In genomic region chr11:114786326-114786725, GRCm38 (mm10) we compare ENCODE assay signal across 9 mouse cellular contexts. TPM values are rescaled to one million over a fixed set of nuclear protein-coding genes. Genes with fewer than 3 reads are reported as not detected.
DNase-seq lines count a peak whose midpoint lies in the region; ATAC-seq lines count a peak whose summit lies in the region.
"Had no signal": no experiment of that assay in that cellular context is flagged by ENCODE, and none has a peak within 500 bp of the region (broad histone marks: within the 10 kb centered on the region; RNA-seq: fewer than 3 reads in every experiment).

No protein-coding gene starts in this region.

- H3K4me3 ChIP-seq in hindbrain, embryonic 11.5 days (ENCODE audit: low read depth, low read length): 0 out of 2 replicates have a peak overlapping the region, but pooled peaks have one; percentile 11
- H3K4me3 ChIP-seq in midbrain, embryonic 14.5 days (replicated peaks; ENCODE audit: low read depth, low read length): peak overlapping the region; percentile 27
- H3K4me3 ChIP-seq: myocyte had no signal

- no peak overlapping the region for H3K27ac ChIP-seq in hindbrain, embryonic 11.5 days (ENCODE audit: low read depth, low read length)
- peak overlapping the region; percentile 26; the same call in 1 of the 2 replicates for H3K27ac ChIP-seq in midbrain, embryonic 14.5 days (replicated peaks; ENCODE audit: low read depth, low read length)

- peak; percentile 62 to 69 for DNase-seq in left cerebral cortex, adult 18-20 months (ENCODE audit: low spot score in 2 of 2)
- DNase-seq in left cerebral cortex, adult 11 months (ENCODE audit: low spot score): no peak
- DNase-seq in embryo, embryonic 11 days: peak; percentile 78
- DNase-seq in hindbrain, embryonic 11.5 days (ENCODE audit: low spot score): peak; percentile 64
- DNase-seq in midbrain, embryonic 14.5 days: peak; percentile 86
- no peak for DNase-seq in gastrocnemius, postnatal 10 days
- no peak for DNase-seq in kidney, postnatal 14 days

- no peaks in the 10 kb centered on the region; the same call in 1 of the 2 replicates for H3K4me1 ChIP-seq in hindbrain, embryonic 11.5 days (replicated peaks; ENCODE audit: control insufficient read depth, insufficient read depth, low read length)
- peaks cover 9% of the 10 kb centered on the region for H3K4me1 ChIP-seq in midbrain, embryonic 14.5 days (ENCODE audit: control insufficient read depth, insufficient read depth, low read length)

- WGBS in hindbrain, embryonic 11.5 days: 3% methylated on average over 43 of the region's 43 CpGs
- under 1% methylated on average over 43 of the region's 43 CpGs for WGBS in midbrain, embryonic 14.5 days

- no peaks in the 10 kb centered on the region for H3K36me3 ChIP-seq in hindbrain, embryonic 11.5 days (ENCODE audit: control insufficient read depth, insufficient read depth, low read length)
- no peaks in the 10 kb centered on the region for H3K36me3 ChIP-seq in midbrain, embryonic 14.5 days (ENCODE audit: control insufficient read depth, insufficient read depth, low read length)

- peaks cover 34% of the 10 kb centered on the region for H3K27me3 ChIP-seq in hindbrain, embryonic 11.5 days (ENCODE audit: control insufficient read depth, insufficient read depth, low read length)
- peaks cover 25% of the 10 kb centered on the region for H3K27me3 ChIP-seq in midbrain, embryonic 14.5 days (ENCODE audit: control insufficient read depth, insufficient read depth, low read length)

- peak overlapping the region; percentile 36 for H3K4me2 ChIP-seq in hindbrain, embryonic 11.5 days (replicated peaks; ENCODE audit: low read depth, low read length)
- peak overlapping the region; percentile 55 for H3K4me2 ChIP-seq in midbrain, embryonic 14.5 days (ENCODE audit: low read length)

- no peaks in the 10 kb centered on the region for H3K9me3 ChIP-seq in hindbrain, embryonic 11.5 days (ENCODE audit: control insufficient read depth, low read length)
- no peaks in the 10 kb centered on the region for H3K9me3 ChIP-seq in midbrain, embryonic 14.5 days (ENCODE audit: control insufficient read depth, low read length)

- ATAC-seq in hindbrain, embryonic 11.5 days (ENCODE audit: low FRiP score): peak; percentile 36; the same call in 1 of the 2 replicates
- 0 out of 2 replicates have a peak, but pooled peaks have one; percentile 21 for ATAC-seq in midbrain, embryonic 14.5 days (ENCODE audit: low FRiP score, low TSS enrichment)

- H3K9ac ChIP-seq in hindbrain, embryonic 11.5 days (ENCODE audit: low read depth, low read length): peak overlapping the region; percentile 8; the same call in 1 of the 2 replicates
- peak overlapping the region; percentile 39; the same call in 1 of the 2 replicates for H3K9ac ChIP-seq in midbrain, embryonic 14.5 days (replicated peaks; ENCODE audit: low read length)

RNA-seq across cellular contexts. Expression of gene Btbd17, which starts 9.4 kb away (rescaled TPM):
- total RNA-seq in left cerebral cortex, adult 18-20 months (2021): 10 to 100 TPM; 26.3 to 31.6 TPM
- 39.2 and 46.2 TPM in 2 replicates for polyA plus RNA-seq in hindbrain, embryonic 11.5 days (2014; fragmentation: Nextera tagmentation; extraction: Ambion mirVana)
- polyA plus RNA-seq in midbrain, embryonic 14.5 days (2014; fragmentation: Nextera tagmentation; extraction: Ambion mirVana): 18.6 and 21.6 TPM in 2 replicates
- 1 to 10 TPM; 2.2 to 2.5 TPM for total RNA-seq in gastrocnemius, postnatal 10 days (2021)
- total RNA-seq: common myeloid progenitor, adult 5-6 weeks had no signal

RNA-seq across cellular contexts. Expression of gene Gpr142, which starts 12.4 kb away (rescaled TPM):
- not detected for total RNA-seq in left cerebral cortex, adult 18-20 months (2021)
- 0.20 and 0.45 TPM in 2 replicates for polyA plus RNA-seq in hindbrain, embryonic 11.5 days (2014; fragmentation: Nextera tagmentation; extraction: Ambion mirVana)
- not detected in 2 replicates for polyA plus RNA-seq in midbrain, embryonic 14.5 days (2014; fragmentation: Nextera tagmentation; extraction: Ambion mirVana)
- not detected for total RNA-seq in gastrocnemius, postnatal 10 days (2021)
- total RNA-seq: common myeloid progenitor, adult 5-6 weeks had no signal

RNA-seq across cellular contexts. Expression of gene Kif19a, which starts 21.1 kb away (rescaled TPM):
- total RNA-seq in left cerebral cortex, adult 18-20 months (2021): 1 to 10 TPM; 1.7 to 2.6 TPM
- polyA plus RNA-seq in hindbrain, embryonic 11.5 days (2014; fragmentation: Nextera tagmentation; extraction: Ambion mirVana): 1.8 and 1.9 TPM in 2 replicates
- polyA plus RNA-seq in midbrain, embryonic 14.5 days (2014; fragmentation: Nextera tagmentation; extraction: Ambion mirVana): 0.88 and 0.96 TPM in 2 replicates
- total RNA-seq in gastrocnemius, postnatal 10 days (2021): 1 to 10 TPM; 3.2 to 4.2 TPM
- total RNA-seq: common myeloid progenitor, adult 5-6 weeks had no signal

RNA-seq across cellular contexts. Expression of gene Dnaic2, which starts 59.1 kb away (rescaled TPM):
- total RNA-seq in left cerebral cortex, adult 18-20 months (2021): 1 to 10 TPM; 1.2 to 1.4 TPM
- polyA plus RNA-seq in hindbrain, embryonic 11.5 days (2014; fragmentation: Nextera tagmentation; extraction: Ambion mirVana): 4.6 and 4.8 TPM in 2 replicates
- polyA plus RNA-seq in midbrain, embryonic 14.5 days (2014; fragmentation: Nextera tagmentation; extraction: Ambion mirVana): 1.7 and 1.9 TPM in 2 replicates
- 1 to 10 TPM; 1.0 to 1.1 TPM for total RNA-seq in gastrocnemius, postnatal 10 days (2021)
- total RNA-seq: common myeloid progenitor, adult 5-6 weeks had no signal

Comparison
In these comparisons a context has a peak if more than half of its experiments do, and no peak if none do; other contexts are left out.
1. DNase-seq: peak in left cerebral cortex, adult 18-20 months (2 of 2), embryo, embryonic 11 days (single experiment), hindbrain, embryonic 11.5 days (single experiment) and midbrain, embryonic 14.5 days (single experiment); none in left cerebral cortex, adult 11 months (single experiment), gastrocnemius, postnatal 10 days (single experiment) and kidney, postnatal 14 days (single experiment).
2. RNA of gene Btbd17, which starts 9.4 kb away (total RNA-seq): 26.3 to 31.6 TPM in left cerebral cortex, adult 18-20 months; 2.2 to 2.5 TPM in gastrocnemius, postnatal 10 days; every median in the first group is over 4 times any median in the second.